Mouse (Mus musculus): ENCODE results near the gene Smox. TPM values are rescaled to one million over a fixed set of nuclear protein-coding genes. Genes with fewer than 3 reads are reported as not detected.
A peak's percentile ranks its signal among the peaks of the same experiment; 100 is the strongest.

The Smox gene
- polyA plus RNA-seq (2016; fragmentation: Nextera tagmentation; extraction: Ambion mirVana): 85.5 and 96.5 TPM in 2 replicates

DNA sequence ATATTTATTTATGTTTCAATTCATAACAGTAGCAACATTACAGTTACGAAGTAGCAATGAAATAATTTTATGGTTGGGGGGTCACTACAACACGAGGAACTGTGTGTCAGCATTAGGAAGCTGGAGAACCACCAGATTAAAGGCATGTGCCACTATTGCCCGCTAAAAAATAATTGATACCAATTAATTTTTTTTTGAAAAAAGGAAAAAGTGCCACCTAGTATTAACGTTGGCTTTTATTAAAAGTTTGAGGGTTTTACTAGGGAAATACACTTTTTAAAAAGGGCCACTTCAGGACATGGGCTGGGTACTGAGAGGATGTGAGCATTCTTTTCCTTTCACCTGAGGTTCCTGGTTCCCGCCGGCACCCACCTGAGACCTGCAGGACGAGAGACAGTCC lies at the start of gene Smox:
TSS of gene Smox (plus strand) at position 301 of the 400 bp plus-strand sequence.
- peak within 1 kb of the TSS; percentile 93 for H3K4me2 ChIP-seq
- WGBS: 17% methylated on average over 7 of the region's 7 CpGs
- H3K27me3 ChIP-seq: no peaks in the 10 kb centered on the region
- peaks cover 63% of the 10 kb centered on the region for H3K4me1 ChIP-seq (replicated peaks)
- peak within 1 kb of the TSS; percentile 84 for H3K27ac ChIP-seq
- peak within 1 kb of the TSS; percentile 96 for H3K9ac ChIP-seq (replicated peaks)
- no peak for ATAC-seq (ENCODE audit: insufficient number of reproducible peaks, insufficient read depth, low FRiP score, low TSS enrichment, low read depth)
- H3K4me3 ChIP-seq (replicated peaks): peak within 1 kb of the TSS; percentile 96
- no peaks in the 10 kb centered on the region for H3K36me3 ChIP-seq
- no peaks in the 10 kb centered on the region for H3K9me3 ChIP-seq

DNA sequence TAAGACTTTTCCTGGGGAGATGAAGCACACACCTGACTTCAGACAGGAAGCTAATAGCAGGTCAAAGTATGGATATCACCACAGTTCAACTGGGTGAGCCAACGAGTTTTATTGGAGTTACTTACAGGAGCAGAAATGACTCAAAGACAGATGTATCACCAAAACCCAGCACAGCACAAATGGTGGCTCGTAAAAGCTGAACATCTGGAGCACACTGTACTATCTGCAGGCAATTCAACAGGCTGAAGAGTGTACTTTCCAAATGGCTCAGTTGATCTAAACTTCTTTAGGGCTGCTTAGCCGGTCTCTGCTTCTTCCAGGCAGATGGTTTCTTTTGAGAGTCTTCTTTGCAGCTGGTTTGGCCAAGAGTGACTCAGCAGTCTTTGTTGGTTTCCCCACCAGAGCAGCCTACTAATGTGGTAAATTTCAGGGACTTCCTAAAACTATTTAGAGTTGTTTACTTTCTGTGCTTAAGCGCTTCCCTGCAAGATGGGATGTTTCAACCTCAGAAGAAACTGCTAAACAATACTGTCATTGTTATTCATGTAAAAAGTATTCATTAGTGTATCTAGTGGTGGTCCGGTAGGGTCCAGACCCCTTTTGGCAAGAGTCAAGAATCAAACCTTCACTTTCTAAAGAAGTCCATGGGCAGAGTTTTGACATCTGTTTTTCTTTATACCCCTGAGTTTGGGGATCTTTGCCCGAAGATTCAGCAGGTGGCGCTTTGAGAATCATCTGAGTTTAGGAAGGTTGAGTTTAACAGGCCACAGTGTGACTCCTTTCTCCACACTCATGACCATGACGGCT lies 48.0 kb upstream of the Smox start:
- H3K36me3 ChIP-seq: no peaks in the 10 kb centered on the region
- 0 out of 2 replicates have a peak overlapping the region, but pooled peaks have one; percentile 12 for H3K27ac ChIP-seq
- H3K4me2 ChIP-seq: no peak overlapping the region
- H3K9me3 ChIP-seq: no peaks in the 10 kb centered on the region
- H3K4me3 ChIP-seq (replicated peaks): no peak overlapping the region
- ATAC-seq (ENCODE audit: insufficient number of reproducible peaks, insufficient read depth, low FRiP score, low TSS enrichment, low read depth): no peak
- H3K27me3 ChIP-seq: no peaks in the 10 kb centered on the region
- H3K9ac ChIP-seq (replicated peaks): no peak overlapping the region
- WGBS: 52% methylated on average over 8 of the region's 8 CpGs
- H3K4me1 ChIP-seq (replicated peaks): peaks cover 17% of the 10 kb centered on the region; the same call in 1 of the 2 replicates

DNA sequence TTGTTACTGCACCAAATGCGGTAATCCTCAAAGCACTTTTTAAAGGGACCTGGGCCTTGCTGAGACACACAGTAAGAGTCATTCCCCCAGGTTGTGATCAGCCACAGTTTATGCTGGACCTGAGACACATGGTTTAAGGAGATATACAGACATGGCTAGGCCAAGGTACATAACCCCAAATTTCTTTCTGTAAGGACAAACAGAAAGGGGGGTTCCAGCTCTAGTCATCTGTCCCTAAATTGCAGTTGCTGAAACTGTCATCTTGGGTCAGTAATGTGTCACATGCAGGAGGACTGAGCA lies 47.5 kb upstream of the Smox start:
- no peak overlapping the region for H3K4me2 ChIP-seq
- ATAC-seq (ENCODE audit: insufficient number of reproducible peaks, insufficient read depth, low FRiP score, low TSS enrichment, low read depth): no peak
- H3K27ac ChIP-seq: no peak overlapping the region
- no peak overlapping the region for H3K9ac ChIP-seq (replicated peaks)
- peaks cover 17% of the 10 kb centered on the region; the same call in 1 of the 2 replicates for H3K4me1 ChIP-seq (replicated peaks)
- no peaks in the 10 kb centered on the region for H3K9me3 ChIP-seq
- H3K27me3 ChIP-seq: no peaks in the 10 kb centered on the region
- H3K4me3 ChIP-seq (replicated peaks): no peak overlapping the region
- 65% methylated on average over 1 of the region's 1 CpGs for WGBS
- no peaks in the 10 kb centered on the region for H3K36me3 ChIP-seq

DNA sequence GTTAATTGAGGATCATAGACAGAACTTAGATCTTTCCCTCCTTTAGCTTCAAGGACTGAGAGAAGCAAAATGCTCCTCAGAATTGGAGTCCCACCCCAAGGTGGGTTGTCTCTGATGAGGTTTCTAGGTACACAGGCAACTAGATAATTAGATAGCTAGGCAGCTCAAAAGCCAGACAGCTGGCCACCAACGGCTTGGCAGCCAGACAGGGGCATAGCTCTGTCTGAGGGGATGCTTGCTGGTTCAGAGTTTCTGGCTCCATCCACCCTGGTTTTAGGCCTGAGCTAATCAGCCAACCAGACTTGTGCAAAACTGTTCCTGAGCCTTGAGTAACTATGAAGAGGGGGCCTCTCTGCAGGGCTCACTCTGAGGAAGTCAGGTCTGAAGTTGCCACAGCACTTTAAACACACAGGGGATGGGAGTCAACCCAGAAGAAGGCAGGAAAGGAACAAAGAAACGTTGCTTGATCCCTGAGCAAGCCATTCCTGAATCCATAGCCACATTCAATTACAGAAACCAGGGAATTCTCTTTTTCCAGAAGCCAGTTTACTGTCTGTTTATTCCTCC lies 44.8 kb upstream of the Smox start:
- Histone ChIP-seq H3K9ac (replicated peaks) (no peak overlapping the region), H3K4me1 (replicated peaks) (peaks cover 17% of the 10 kb centered on the region; the same call in 1 of the 2 replicates), H3K27ac (no peak overlapping the region), H3K9me3 (no peaks in the 10 kb centered on the region), H3K4me2 (no peak overlapping the region), H3K4me3 (replicated peaks) (no peak overlapping the region), H3K36me3 (no peaks in the 10 kb centered on the region), H3K27me3 (no peaks in the 10 kb centered on the region)
- 56% methylated on average over 2 of the region's 2 CpGs for WGBS
- ATAC-seq (ENCODE audit: insufficient number of reproducible peaks, insufficient read depth, low FRiP score, low TSS enrichment, low read depth): no peak

DNA sequence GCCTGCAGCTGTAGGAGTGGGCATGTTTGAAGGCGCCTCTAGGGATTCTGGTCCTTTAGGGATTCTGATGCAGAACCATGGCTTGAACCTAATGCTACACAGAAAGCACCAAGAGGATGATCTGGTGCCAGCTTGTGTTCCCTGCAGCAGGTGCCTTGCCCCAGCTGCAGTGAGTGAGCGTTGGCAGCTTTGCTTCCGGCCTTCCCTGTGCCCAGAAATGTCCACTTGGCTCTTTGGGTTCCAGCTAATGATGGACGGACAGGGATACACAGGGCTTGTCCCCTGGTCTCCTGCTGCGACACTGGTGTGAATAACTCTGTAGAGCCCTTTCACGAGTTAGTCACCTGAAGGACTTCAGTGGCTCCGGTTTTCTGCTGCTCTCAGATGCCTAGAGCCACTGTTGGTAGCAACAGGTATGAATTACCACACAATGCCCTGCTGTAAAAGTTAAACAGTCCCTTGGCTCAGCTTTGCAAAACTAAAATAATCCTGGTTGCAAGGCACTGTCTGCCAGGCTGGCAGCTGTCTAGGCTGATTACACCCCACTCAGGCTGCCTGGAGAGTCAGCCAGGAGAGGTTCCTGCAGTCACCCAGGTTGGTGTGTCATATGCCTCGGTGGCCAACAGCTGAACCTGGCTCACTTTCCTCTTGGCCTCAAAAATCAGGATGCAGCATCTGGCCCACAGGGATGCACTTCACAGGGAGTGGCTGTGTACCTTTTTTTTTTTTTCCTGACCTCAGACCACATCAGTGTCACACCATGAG lies 43.5 kb upstream of the Smox start:
- H3K27ac ChIP-seq: no peak overlapping the region
- no peaks in the 10 kb centered on the region; the same call in 1 of the 2 replicates for H3K27me3 ChIP-seq
- no peak overlapping the region for H3K4me2 ChIP-seq
- no peaks in the 10 kb centered on the region for H3K36me3 ChIP-seq
- no peak for ATAC-seq (ENCODE audit: insufficient number of reproducible peaks, insufficient read depth, low FRiP score, low TSS enrichment, low read depth)
- H3K4me3 ChIP-seq (replicated peaks): no peak overlapping the region
- H3K9me3 ChIP-seq: no peaks in the 10 kb centered on the region
- 75% methylated on average over 8 of the region's 8 CpGs for WGBS
- no peak overlapping the region for H3K9ac ChIP-seq (replicated peaks)
- peaks cover 23% of the 10 kb centered on the region for H3K4me1 ChIP-seq (replicated peaks)

DNA sequence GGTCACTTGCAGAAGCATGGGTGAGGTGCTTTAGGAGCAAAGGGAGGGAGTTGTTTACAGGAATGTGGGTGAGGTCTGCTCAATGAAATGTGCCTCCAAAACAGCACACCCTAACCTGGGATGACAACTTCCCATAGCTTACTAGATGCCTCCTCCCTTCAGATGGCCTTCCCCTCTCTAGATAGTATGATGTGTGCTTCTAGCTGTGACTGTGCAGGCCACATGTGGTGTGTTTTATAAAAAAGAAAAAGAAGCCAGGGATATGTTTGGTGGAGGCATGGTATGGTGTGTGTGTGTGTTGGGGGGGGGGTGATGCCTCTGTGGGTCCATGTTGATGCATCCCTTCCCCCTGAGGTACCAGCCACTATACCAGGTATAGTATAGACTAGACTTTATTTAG lies 42.9 kb upstream of the Smox start:
- H3K4me1 ChIP-seq (replicated peaks): peaks cover 19% of the 10 kb centered on the region
- no peak overlapping the region for H3K27ac ChIP-seq
- H3K9me3 ChIP-seq: no peaks in the 10 kb centered on the region
- H3K9ac ChIP-seq (replicated peaks): no peak overlapping the region
- no peak overlapping the region for H3K4me2 ChIP-seq
- no peaks in the 10 kb centered on the region; the same call in 1 of the 2 replicates for H3K27me3 ChIP-seq
- H3K36me3 ChIP-seq: no peaks in the 10 kb centered on the region
- no peak overlapping the region for H3K4me3 ChIP-seq (replicated peaks)
- no peak for ATAC-seq (ENCODE audit: insufficient number of reproducible peaks, insufficient read depth, low FRiP score, low TSS enrichment, low read depth)

DNA sequence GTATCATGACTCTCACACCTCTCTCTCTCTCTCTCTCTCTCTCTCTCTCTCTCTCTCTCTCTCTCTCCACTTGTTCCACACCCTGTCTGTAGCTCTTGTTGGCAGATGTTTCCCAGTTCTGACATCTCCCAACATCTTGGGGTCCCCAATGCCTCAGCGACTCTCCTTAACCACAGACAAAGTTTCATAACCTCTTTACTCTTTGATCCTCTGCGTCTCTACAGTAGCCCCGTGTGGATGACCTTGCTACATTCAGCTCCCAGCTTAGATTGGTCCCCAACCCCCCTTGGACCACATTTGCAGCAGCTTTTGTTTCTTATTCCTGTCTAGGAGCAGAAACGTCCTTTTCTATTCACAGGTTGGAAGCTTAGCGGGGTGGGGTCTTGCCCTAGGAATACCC lies 41.6 kb upstream of the Smox start:
- no peaks in the 10 kb centered on the region for H3K36me3 ChIP-seq
- no peak overlapping the region for H3K4me3 ChIP-seq (replicated peaks)
- H3K9me3 ChIP-seq: no peaks in the 10 kb centered on the region
- H3K4me1 ChIP-seq (replicated peaks): peaks cover 17% of the 10 kb centered on the region
- 67% methylated on average over 5 of the region's 5 CpGs for WGBS
- no peak for ATAC-seq (ENCODE audit: insufficient number of reproducible peaks, insufficient read depth, low FRiP score, low TSS enrichment, low read depth)
- H3K27me3 ChIP-seq: no peaks in the 10 kb centered on the region; the same call in 1 of the 2 replicates
- no peak overlapping the region for H3K4me2 ChIP-seq
- H3K27ac ChIP-seq: no peak overlapping the region
- H3K9ac ChIP-seq (replicated peaks): no peak overlapping the region

DNA sequence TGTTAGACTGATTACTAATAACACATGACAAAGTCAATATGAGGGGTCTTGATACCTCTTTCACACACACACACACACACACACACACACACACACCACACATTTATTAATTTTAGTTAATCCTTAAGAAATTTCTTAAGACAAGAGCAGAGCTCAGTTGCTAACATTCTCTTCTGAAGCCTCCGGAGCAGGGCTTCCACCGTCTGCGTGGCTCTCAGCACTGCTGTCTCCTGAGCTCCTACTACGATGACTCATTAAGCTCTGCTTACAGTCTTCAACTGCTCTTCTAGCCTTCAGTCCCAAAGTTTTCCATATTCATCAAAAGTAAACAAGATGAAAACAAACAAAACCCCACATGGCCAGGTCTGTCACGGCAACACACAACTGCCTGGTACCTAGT lies 40.8 kb upstream of the Smox start:
- no peaks in the 10 kb centered on the region for H3K36me3 ChIP-seq
- no peak overlapping the region for H3K4me3 ChIP-seq (replicated peaks)
- H3K4me1 ChIP-seq (replicated peaks): peaks cover 17% of the 10 kb centered on the region
- H3K27me3 ChIP-seq: no peaks in the 10 kb centered on the region; the same call in 1 of the 2 replicates
- H3K27ac ChIP-seq: no peak overlapping the region
- no peaks in the 10 kb centered on the region for H3K9me3 ChIP-seq
- WGBS: 91% methylated on average over 5 of the region's 5 CpGs
- H3K4me2 ChIP-seq: no peak overlapping the region
- ATAC-seq (ENCODE audit: insufficient number of reproducible peaks, insufficient read depth, low FRiP score, low TSS enrichment, low read depth): no peak
- no peak overlapping the region for H3K9ac ChIP-seq (replicated peaks)

DNA sequence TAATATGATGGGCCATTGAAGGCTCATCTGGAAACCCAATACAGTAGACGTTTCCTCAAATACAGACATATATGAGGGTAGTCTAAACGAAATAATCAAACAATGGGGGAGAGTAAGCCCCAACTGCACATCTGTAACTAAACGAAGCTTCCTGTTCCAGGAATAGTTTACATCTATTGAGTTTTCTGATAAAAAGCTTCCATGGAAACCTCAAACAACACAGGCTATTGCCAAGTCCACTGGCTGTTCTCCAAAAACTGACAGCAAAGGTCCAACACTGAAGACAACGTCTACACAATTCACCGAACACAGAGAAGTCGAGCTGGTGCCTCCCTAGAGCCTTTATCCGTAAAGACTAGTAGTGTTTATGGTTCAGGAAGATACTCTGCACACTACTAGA lies 33.6 kb upstream of the Smox start:
- WGBS: 87% methylated on average over 7 of the region's 7 CpGs
- no peaks in the 10 kb centered on the region for H3K36me3 ChIP-seq
- H3K27me3 ChIP-seq: no peaks in the 10 kb centered on the region; the same call in 1 of the 2 replicates
- no peak overlapping the region for H3K9ac ChIP-seq (replicated peaks)
- H3K4me3 ChIP-seq (replicated peaks): no peak overlapping the region
- H3K9me3 ChIP-seq: no peaks in the 10 kb centered on the region
- H3K27ac ChIP-seq: no peak overlapping the region
- no peak for ATAC-seq (ENCODE audit: insufficient number of reproducible peaks, insufficient read depth, low FRiP score, low TSS enrichment, low read depth)
- peaks cover 2% of the 10 kb centered on the region for H3K4me1 ChIP-seq (replicated peaks)
- no peak overlapping the region for H3K4me2 ChIP-seq

DNA sequence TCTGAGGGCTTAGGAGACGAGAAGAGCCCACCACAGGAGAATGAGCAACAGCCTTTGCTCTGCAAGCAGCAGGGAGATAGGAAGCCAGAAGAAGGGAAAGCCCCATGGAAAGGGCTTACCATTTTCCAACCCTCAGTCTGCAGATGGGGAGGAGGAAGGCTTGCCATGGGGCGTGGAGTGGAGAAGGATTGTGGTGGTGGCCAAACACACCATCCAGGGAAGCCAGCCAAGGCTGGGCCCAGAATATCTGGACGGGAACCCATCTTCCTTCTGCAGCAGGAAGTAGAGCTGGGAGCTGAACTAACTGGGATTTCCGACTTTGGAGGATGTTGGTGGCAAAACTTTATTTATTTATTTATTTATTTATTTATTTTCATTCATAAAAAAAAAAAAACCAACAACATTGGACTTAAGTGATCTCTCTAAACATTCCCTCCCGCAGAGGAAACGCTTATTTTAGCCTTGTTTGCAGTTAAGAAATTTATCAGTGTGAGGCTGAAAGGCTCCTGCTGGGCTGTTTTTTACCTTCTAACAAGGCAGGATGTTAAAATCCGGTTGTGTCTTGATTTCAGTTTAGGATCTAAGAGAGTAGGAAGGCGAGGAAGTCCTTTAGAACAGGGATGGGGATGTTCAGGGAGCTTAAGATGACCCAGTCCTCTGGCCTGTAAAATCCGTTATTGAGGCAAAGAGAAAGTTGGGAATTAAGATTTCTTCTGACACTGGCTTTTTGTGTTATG lies 30.2 kb upstream of the Smox start:
- no peak overlapping the region for H3K4me2 ChIP-seq
- H3K4me1 ChIP-seq (replicated peaks): no peaks in the 10 kb centered on the region
- WGBS: 75% methylated on average over 9 of the region's 9 CpGs
- H3K9me3 ChIP-seq: 0 out of 2 replicates have a peak, but pooled peaks cover 5% of the 10 kb centered on the region
- H3K27ac ChIP-seq: no peak overlapping the region
- H3K4me3 ChIP-seq (replicated peaks): no peak overlapping the region
- H3K36me3 ChIP-seq: no peaks in the 10 kb centered on the region
- H3K9ac ChIP-seq (replicated peaks): no peak overlapping the region
- H3K27me3 ChIP-seq: no peaks in the 10 kb centered on the region
- ATAC-seq (ENCODE audit: insufficient number of reproducible peaks, insufficient read depth, low FRiP score, low TSS enrichment, low read depth): no peak

DNA sequence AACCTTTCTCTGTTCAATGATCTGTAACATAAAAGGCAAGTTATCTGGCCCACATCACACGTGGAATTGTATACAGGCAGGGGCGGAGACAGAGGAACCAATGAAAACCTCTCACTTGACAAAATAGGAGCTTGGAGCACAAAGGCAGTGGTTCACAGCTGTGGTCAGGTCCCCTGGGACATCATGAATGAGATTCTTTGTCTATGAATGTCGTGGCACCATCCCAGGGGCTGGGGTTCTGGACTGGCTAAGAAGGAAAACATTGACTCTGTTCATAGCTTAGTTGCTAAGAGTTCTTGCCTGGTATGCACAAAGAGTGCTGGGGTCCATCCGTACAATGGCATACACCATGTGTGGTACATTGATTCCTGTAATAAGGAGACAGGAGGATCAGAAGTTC lies 28.3 kb upstream of the Smox start:
- H3K4me2 ChIP-seq: no peak overlapping the region
- no peak for ATAC-seq (ENCODE audit: insufficient number of reproducible peaks, insufficient read depth, low FRiP score, low TSS enrichment, low read depth)
- no peaks in the 10 kb centered on the region for H3K36me3 ChIP-seq
- H3K9me3 ChIP-seq: 0 out of 2 replicates have a peak, but pooled peaks cover 5% of the 10 kb centered on the region
- no peak overlapping the region for H3K27ac ChIP-seq
- no peak overlapping the region for H3K9ac ChIP-seq (replicated peaks)
- no peaks in the 10 kb centered on the region for H3K4me1 ChIP-seq (replicated peaks)
- no peaks in the 10 kb centered on the region for H3K27me3 ChIP-seq
- 79% methylated on average over 4 of the region's 4 CpGs for WGBS
- no peak overlapping the region for H3K4me3 ChIP-seq (replicated peaks)
